Mouse (Mus musculus) thymus, adult 2 months (tissue): Measurements from ENCODE around the gene Tecpr2.

Experiments
- CTCF ChIP-seq: fragments of 200-500 bp; IDR thresholded peaks from 2 replicates; pipeline ENCODE4 v1.5.1; 2012; ENCODE audit warnings: mild to moderate bottlenecking, control low read depth, low read length, moderate library complexity, borderline replicate concordance; ENCODE audit not compliant: control insufficient read depth, poor library complexity, insufficient read depth; ENCODE audit errors: extremely low read depth
- POLR2A ChIP-seq: fragments of 200-500 bp; IDR thresholded peaks from 2 replicates; pipeline ENCODE4 v1.6.1; 2012; ENCODE audit warnings: mild to moderate bottlenecking, low read length, control low read depth, moderate library complexity; ENCODE audit not compliant: control insufficient read depth, poor library complexity, insufficient read depth; ENCODE audit errors: extremely low read depth

- TF ChIP-seq CTCF = no peak
- TF ChIP-seq POLR2A = no peak
Observed at GRCm38 (mm10) chr12:110946216-110946615, 57.2 kb downstream of the Tecpr2 start.
